Mouse (Mus musculus): ENCODE measurements around the gene Arhgap11a.
A peak's percentile ranks its signal among the peaks of the same experiment; 100 is the strongest.

Gene Arhgap11a

GRCm38 (mm10) chr2:113817681-113818606 lies 30.5 kb downstream of the Arhgap11a start:
- DNase-seq (ENCODE audit: low spot score) = no peak

- peak; percentile 86 for DNase-seq (ENCODE audit: low spot score)
These were observed 40.8 kb downstream of the Arhgap11a start for GRCm38 (mm10) chr2:113807640-113808039.

GRCm38 (mm10) chr2:113806851-113807577 lies 41.4 kb downstream of the Arhgap11a start:
- no peak for DNase-seq (ENCODE audit: low spot score)

- no peak for DNase-seq (ENCODE audit: low spot score)
These were observed 42.7 kb downstream of the Arhgap11a start for GRCm38 (mm10) chr2:113805765-113806164.

- DNase-seq (ENCODE audit: low spot score) = no peak
These were observed 44.7 kb downstream of the Arhgap11a start for GRCm38 (mm10) chr2:113803753-113804152.

- DNase-seq (ENCODE audit: low spot score) = no peak
These were observed 47.6 kb downstream of the Arhgap11a start for GRCm38 (mm10) chr2:113800846-113801245.

- no peak for DNase-seq (ENCODE audit: low spot score)
These were observed 49.9 kb downstream of the Arhgap11a start for GRCm38 (mm10) chr2:113798605-113799004.

GRCm38 (mm10) chr2:113795186-113795585 lies 53.3 kb downstream of the Arhgap11a start:
- no peak for DNase-seq (ENCODE audit: low spot score)

- DNase-seq (ENCODE audit: low spot score) = no peak
These were observed 54.9 kb downstream of the Arhgap11a start for GRCm38 (mm10) chr2:113793521-113793920.

- DNase-seq (ENCODE audit: low spot score) = no peak
These were observed 59.6 kb downstream of the Arhgap11a start for GRCm38 (mm10) chr2:113788821-113789387.

GRCm38 (mm10) chr2:113787882-113788281 lies 60.6 kb downstream of the Arhgap11a start:
- DNase-seq (ENCODE audit: low spot score) = no peak

GRCm38 (mm10) chr2:113784851-113785250 lies 63.6 kb downstream of the Arhgap11a start:
- no peak for DNase-seq (ENCODE audit: low spot score)

GRCm38 (mm10) chr2:113781521-113781920 lies 66.9 kb downstream of the Arhgap11a start:
- DNase-seq (ENCODE audit: low spot score) = no peak
